Mouse (Mus musculus) right cerebral cortex, postnatal 25 days (tissue): ENCODE data around the gene Rab11b.

ENCODE experiments used
- DNase-seq: peaks from one replicate; pipeline ENCODE4 v3.0.0; 2022

Rab11b gene

GRCm38 (mm10) chr17:33760255-33761165 is at the start of gene Rab11b:
TSS of gene Rab11b (minus strand) at chr17:33760530.
- DNase-seq: peak; percentile 100

GRCm38 (mm10) chr17:33808192-33808591 is 47.9 kb upstream of the Rab11b start:
- DNase-seq: no peak

DNA sequence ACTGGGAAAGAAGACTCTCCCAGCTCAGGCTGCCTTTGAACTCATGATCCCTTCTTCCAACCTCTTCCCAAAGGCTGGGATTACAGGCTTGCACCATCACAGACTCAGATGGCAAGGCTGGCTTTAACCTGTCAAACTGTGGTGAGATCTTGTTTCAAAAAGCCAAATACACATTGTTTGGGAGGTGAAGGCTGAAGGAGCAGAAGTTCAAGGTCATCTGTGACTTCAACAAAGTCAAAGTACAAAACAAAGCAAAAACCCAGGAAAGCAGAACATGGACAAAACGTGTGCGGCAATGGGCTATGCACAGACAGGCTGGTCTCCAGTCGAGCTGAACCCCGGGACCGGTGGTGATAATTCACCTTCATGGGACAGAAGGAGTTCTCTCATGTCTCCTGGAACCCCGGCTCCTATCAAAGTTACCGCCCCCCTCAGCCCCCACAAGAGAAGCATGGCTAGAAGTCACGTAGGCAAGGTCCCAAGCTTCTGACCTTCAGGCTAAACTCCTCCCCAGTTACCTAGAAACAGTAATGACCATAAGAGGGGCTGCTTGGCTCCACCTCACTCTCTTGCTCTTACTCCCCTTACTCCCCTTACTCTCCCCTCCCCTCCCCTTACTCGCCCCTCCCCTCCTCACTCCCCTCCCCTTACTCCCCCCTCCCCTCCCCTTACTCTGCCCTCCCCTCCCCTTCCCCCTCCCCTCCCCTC is 47.0 kb upstream of the Rab11b start:
- DNase-seq: no peak

- no peak for DNase-seq
Observed at GRCm38 (mm10) chr17:33804745-33805144, 44.4 kb upstream of the Rab11b start.

- DNase-seq: no peak
Observed at GRCm38 (mm10) chr17:33804205-33804604, 43.9 kb upstream of the Rab11b start.

GRCm38 (mm10) chr17:33802221-33802620 is 41.9 kb upstream of the Rab11b start:
- DNase-seq: no peak

GRCm38 (mm10) chr17:33799277-33799676 is 38.9 kb upstream of the Rab11b start:
- no peak for DNase-seq

GRCm38 (mm10) chr17:33798306-33798705 is 38.0 kb upstream of the Rab11b start:
- no peak for DNase-seq

GRCm38 (mm10) chr17:33788732-33789131 is 28.4 kb upstream of the Rab11b start:
- no peak for DNase-seq

DNA sequence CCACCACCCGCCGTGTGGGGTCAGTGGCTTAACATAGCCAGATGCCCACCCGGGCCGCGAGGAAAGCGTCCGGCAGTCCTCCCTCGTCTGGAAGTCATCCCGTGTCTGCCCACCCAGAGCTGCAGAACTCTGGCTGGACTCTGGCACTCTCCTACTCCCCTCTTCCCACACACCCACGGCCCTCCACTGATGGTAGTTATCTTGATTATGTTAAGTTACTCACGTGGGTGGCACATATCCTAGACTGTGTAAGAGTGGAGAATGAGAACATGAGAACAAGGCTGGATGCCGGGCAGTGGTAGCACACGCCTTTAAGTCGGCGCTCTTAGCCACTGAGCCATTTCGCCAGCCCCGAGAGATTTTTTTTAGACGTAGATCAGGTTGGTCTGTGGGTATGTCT is 26.0 kb upstream of the Rab11b start:
- DNase-seq: no peak

- DNase-seq: no peak
Observed at GRCm38 (mm10) chr17:33784939-33785338, 24.6 kb upstream of the Rab11b start.

- DNase-seq: peak; percentile 26
Observed at GRCm38 (mm10) chr17:33783408-33783807, 23.1 kb upstream of the Rab11b start.

- DNase-seq: no peak
Observed at GRCm38 (mm10) chr17:33782067-33782466, 21.7 kb upstream of the Rab11b start.

DNA sequence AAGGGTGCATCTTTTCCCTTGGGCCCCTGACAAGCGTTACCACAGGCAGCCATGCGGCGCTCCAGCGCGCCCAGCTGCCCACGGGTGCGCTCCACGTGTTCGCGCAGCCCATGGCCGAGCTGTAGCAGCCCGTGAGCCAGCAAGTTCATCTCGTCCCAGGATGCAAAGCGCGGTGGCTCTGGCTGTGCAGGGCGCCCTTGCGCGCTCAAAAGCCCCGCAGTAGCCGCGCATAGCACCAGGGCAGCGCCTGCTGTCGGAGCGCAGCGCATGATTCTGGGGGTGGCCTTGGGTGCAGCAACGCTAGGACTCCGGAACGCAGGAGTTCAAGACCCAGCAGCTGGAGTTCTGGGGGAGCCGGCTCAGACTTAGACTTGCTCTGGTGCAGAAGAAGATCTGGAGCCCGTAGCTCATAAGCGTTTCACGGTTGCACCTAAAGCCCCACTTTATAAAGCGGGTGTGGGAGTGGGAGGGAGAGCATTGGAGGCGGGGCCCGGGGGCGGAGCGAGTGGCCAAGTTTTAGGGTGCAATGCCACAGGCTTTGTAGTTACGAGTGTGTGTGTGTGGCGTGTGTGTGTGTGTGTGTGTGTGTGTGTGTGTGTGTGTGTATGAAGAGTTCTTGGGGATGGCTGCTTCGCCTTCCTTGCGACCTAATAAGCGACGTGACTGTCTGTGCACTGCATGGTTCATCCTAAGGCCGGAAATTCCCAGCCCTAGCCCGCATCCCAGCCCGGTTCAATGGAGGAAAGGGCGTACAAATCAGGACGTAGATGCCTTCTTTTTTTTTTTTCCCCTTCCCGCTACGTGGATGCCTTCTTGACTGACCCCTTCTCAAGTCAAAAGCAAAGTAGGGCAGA is 21.0 kb upstream of the Rab11b start, which contains the start of gene Angptl4:
TSS of gene Angptl4 (minus strand) at position 707 of the 854 bp plus-strand sequence.
- peak; percentile 51 for DNase-seq

DNA sequence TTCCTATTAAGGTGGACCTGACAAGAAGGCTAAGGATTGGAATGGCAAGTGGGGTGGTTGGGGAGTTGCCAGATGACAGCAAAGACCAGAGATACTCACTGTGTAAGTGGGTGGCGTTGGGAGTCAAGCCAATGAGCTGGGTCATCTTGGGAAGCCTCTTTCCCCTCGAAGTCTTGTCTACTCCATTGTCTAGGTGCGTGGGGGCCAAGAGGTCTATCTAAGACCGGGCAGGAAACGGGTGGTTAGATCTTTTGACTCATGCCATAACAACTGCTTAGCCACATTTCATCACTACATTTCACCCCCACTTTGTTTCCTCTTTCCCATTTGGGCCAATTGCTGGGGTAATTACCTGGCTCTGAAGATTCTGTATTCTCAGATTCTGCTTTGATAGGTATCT is 20.1 kb upstream of the Rab11b start:
- DNase-seq: no peak

- DNase-seq: no peak
Observed at GRCm38 (mm10) chr17:33779967-33780295, 19.6 kb upstream of the Rab11b start.

DNA sequence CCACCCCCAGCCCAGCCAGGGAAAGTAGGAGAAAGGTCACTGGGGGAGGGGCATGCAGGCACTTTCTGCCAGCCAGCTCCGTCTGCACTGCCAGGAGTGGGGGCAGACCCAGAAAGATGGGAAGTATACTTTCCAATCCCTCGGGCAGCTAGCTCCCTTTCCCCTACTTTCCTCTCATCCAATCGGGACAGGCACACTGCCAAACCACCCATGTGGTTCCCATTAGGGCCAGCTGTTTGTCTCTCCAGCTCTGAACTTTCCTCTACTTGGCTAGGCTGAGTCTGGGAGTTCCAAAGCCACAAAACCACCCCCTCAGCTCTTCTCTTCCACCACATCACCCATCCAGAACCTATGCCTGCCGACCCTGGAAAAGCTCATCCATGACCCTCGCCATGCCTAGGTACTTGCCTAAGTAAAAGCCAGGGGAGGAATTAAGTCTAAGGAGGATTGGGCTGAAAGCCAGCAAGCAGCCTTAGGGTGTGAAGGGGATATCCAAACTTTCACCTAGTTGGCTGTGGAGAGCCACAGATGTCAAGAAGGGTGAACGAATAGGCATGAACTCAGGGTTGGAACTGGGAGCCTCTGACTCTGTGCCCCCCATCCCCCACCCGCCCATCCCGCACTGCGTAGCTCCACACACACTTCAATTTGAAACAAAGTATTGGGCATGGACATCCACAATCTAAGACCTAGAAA is 19.1 kb upstream of the Rab11b start:
- peak; percentile 73 for DNase-seq

DNA sequence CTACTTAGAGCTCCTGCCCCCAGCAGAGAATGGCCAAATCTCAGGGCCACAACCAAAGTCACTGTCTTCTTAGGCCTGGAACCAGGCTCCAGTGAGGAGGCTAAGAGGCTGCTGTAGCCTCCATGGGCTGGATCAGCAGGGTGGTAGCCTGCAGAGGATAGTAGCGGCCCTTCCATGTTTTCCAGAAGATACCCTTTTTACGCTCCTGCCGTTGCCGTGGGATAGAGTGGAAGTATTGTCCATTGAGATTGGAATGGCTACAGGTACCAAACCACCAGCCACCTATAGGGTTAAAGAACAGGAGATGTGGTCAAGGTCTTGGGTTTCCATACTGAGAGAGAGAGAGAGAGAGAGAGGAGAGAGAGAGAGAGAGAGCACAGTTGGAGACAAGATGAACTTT is 15.0 kb upstream of the Rab11b start:
- DNase-seq: no peak

DNA sequence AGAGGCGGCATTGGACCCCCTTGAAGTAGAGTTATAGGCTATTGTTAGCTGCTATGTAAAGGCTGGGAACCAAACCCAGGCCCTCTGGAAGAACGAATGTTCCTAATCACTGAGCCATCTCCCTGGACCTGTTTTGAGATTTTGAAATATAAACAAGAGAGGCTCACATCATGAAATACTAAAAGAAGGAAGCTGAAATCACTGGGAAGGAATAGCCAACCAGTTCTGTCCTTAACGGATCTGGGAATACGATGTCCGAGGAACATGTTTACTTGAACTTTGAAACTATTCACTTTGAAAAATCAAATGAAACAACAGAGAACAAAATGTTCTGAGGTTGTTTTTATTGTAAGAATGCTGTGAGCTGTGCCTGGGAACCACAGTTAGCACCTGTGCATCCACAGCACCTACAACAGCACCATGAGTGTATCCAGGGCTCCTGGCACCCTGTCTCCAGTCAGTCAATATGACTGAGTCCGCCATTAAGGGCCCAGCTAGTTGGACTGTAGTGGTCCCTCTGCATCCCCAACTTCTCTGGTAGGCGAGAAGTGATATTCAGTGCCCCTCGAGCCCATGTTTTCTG is 14.3 kb upstream of the Rab11b start:
- DNase-seq: no peak

- DNase-seq: no peak
Observed at GRCm38 (mm10) chr17:33773871-33774572, 13.7 kb upstream of the Rab11b start.

- no peak for DNase-seq
Observed at GRCm38 (mm10) chr17:33773426-33773825, 13.1 kb upstream of the Rab11b start.
